Mouse (Mus musculus) lung, adult 2 months (tissue): ENCODE data around the gene Cebpa.

Experiments
- CTCF ChIP-seq: fragments of 200-500 bp; IDR thresholded peaks from 2 replicates; pipeline ENCODE4 v1.5.1; 2011; ENCODE audit warnings: mild to moderate bottlenecking, low read length, control low read depth; ENCODE audit not compliant: insufficient read depth
- POLR2A ChIP-seq: fragments of 200-500 bp; IDR thresholded peaks from 2 replicates; pipeline ENCODE4 v1.6.1; 2011; ENCODE audit warnings: low read depth, mild to moderate bottlenecking, control low read depth, low read length, borderline replicate concordance; ENCODE audit errors: extremely low read depth

DNA sequence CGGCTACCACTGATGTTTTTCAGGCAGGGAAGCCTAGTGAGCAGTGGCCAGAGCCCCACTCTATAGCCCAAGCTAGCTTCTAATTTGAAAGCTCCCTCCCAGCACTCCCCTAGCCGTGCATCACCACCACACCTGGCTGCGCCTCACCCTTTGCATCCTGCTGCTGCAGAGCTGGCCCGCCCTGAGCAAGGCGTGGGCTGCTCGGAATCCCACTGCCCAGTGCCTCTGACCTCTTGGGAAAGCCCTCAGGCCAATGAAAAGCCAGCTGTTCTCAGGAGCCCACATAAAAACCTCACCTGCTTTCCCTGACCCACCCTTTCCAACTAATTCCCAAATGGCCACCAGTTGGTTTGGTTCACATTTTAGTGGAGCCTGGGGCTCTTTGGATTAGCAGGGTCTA, 45.0 kb downstream of the Cebpa start:
- TF ChIP-seq CTCF = no peak
- no peak for TF ChIP-seq POLR2A
